Mouse (Mus musculus): Measurements from ENCODE around the gene Dcxr.

Dcxr gene

GRCm38 (mm10) chr11:120729432-120730050 is 2.5 kb upstream of the Dcxr start:
- peak; percentile 68 for DNase-seq

- DNase-seq, result no peak
Measured at GRCm38 (mm10) chr11:120728530-120729240, 1.6 kb upstream of the Dcxr start.

- DNase-seq, result no peak
Measured at GRCm38 (mm10) chr11:120727564-120727963, 483 bp upstream of the Dcxr start.

- DNase-seq, result peak; percentile 61
Measured at GRCm38 (mm10) chr11:120726243-120727168, 575 bp downstream of the Dcxr start.

GRCm38 (mm10) chr11:120723509-120723908 is 3.6 kb downstream of the Dcxr start:
- no peak for DNase-seq

- peak; percentile 69 for DNase-seq
Measured at GRCm38 (mm10) chr11:120722761-120723382, 4.2 kb downstream of the Dcxr start.

- DNase-seq, result no peak
Measured at GRCm38 (mm10) chr11:120722067-120722630, 4.9 kb downstream of the Dcxr start.

- peak; percentile 83 for DNase-seq
Measured at GRCm38 (mm10) chr11:120721124-120722066, 5.7 kb downstream of the Dcxr start, which contains the start of gene Rac3. Gene Rac3, plus strand, starts transcription at chr11:120721470.

GRCm38 (mm10) chr11:120720450-120720849 is 6.6 kb downstream of the Dcxr start:
- peak; percentile 87 for DNase-seq

- DNase-seq, result no peak
Measured at GRCm38 (mm10) chr11:120719841-120720376, 7.2 kb downstream of the Dcxr start.

GRCm38 (mm10) chr11:120719242-120719641 is 7.8 kb downstream of the Dcxr start:
- DNase-seq, result no peak

GRCm38 (mm10) chr11:120715131-120715530 is 11.9 kb downstream of the Dcxr start:
- no peak for DNase-seq

GRCm38 (mm10) chr11:120714546-120714945 is 12.5 kb downstream of the Dcxr start:
- DNase-seq, result no peak

GRCm38 (mm10) chr11:120713580-120714518 is 13.2 kb downstream of the Dcxr start, which contains the start of the genes Cenpx and Lrrc45:
Gene Cenpx, minus strand, starts transcription at chr11:120713738.
Gene Lrrc45, plus strand, starts transcription at chr11:120713925.
- DNase-seq, result peak; percentile 99

- DNase-seq, result peak; percentile 71
Measured at GRCm38 (mm10) chr11:120712771-120713568, 14.1 kb downstream of the Dcxr start.

GRCm38 (mm10) chr11:120711980-120712604 is 15.0 kb downstream of the Dcxr start:
- DNase-seq, result no peak

- no peak for DNase-seq
Measured at GRCm38 (mm10) chr11:120710672-120711071, 16.4 kb downstream of the Dcxr start.

- DNase-seq, result peak; percentile 30
Measured at GRCm38 (mm10) chr11:120709551-120709950, 17.5 kb downstream of the Dcxr start.

Data from kidney, postnatal 14 days (tissue).